Mouse (Mus musculus) forebrain, embryonic 11.5 days (tissue): ENCODE results near the gene Dnajc12. TPM values are rescaled to one million over a fixed set of nuclear protein-coding genes. Genes with fewer than 3 reads are reported as not detected.
A peak's percentile ranks its signal among the peaks of the same experiment; 100 is the strongest.
"Not testable (repeated sequence)": the region's sequence is repeated elsewhere in the genome, so short reads cannot be mapped to it uniquely, and the experiment has no call there.

Experiments used
- ATAC-seq: fragments of 200-750 bp; cut with Nextera tagmentation; replicated peaks from 2 replicates; pipeline ENCODE4 v1.8.0; 2017; ENCODE audit warnings: moderate TSS enrichment; ENCODE audit not compliant: low FRiP score
- DNase-seq: peaks from one replicate; pipeline ENCODE4 v3.0.0-alpha.2; 2017; ENCODE audit warnings: low spot score
- H3K27ac ChIP-seq: fragments of 300-500 bp; sonication (generic); 2 replicates; pipeline ENCODE4 v1.5.1; 2014; ENCODE audit warnings: low read depth, low read length
- H3K27me3 ChIP-seq: fragments of 300-500 bp; sonication (generic); 2 replicates; pipeline ENCODE4 v1.6.1; 2014; ENCODE audit warnings: mild to moderate bottlenecking, low read length, mixed read lengths; ENCODE audit not compliant: control insufficient read depth, insufficient read depth
- H3K36me3 ChIP-seq: fragments of 300-500 bp; sonication (generic); 2 replicates; pipeline ENCODE4 v1.6.1; 2014; ENCODE audit warnings: mild to moderate bottlenecking, low read length, moderate library complexity, mixed read lengths; ENCODE audit not compliant: control insufficient read depth, insufficient read depth
- H3K4me1 ChIP-seq: fragments of 300-500 bp; sonication (generic); replicated peaks from 2 replicates; pipeline ENCODE4 v1.6.1; 2014; ENCODE audit warnings: low read length, mixed read lengths; ENCODE audit not compliant: control insufficient read depth, insufficient read depth
- H3K4me2 ChIP-seq: fragments of 300-500 bp; sonication (generic); 2 replicates; pipeline ENCODE4 v1.6.1; 2014; ENCODE audit warnings: low read depth, mild to moderate bottlenecking, low read length, moderate library complexity, mixed read lengths; ENCODE audit not compliant: severe bottlenecking
- H3K4me3 ChIP-seq: fragments of 300-500 bp; sonication (generic); 2 replicates; pipeline ENCODE4 v1.5.1; 2014; ENCODE audit warnings: low read depth, low read length
- H3K9ac ChIP-seq: fragments of 300-500 bp; sonication (generic); 2 replicates; pipeline ENCODE4 v1.6.1; 2014; ENCODE audit warnings: low read length
- H3K9me3 ChIP-seq: fragments of 300-500 bp; sonication (generic); 2 replicates; pipeline ENCODE4 v1.6.1; 2016; ENCODE audit warnings: low read length, mixed read lengths; ENCODE audit not compliant: control insufficient read depth
- WGBS: fragments of 180-500 bp; shearing (Covaris S2); extraction: QIAGEN DNeasy Blood & Tissue Kit; methylation state at CpG from one replicate; pipeline ENCODE4 v1.1.7; 2014; 5-methylcytosine and 5-hydroxymethylcytosine counted together
- polyA plus RNA-seq: library from polyadenylated mRNA; unstranded; fragments of >200 nt; fragmentation: Nextera tagmentation; extraction: Ambion mirVana; gene quantifications from 2 replicates; pipeline ENCODE4 v1.2.1, GENCODE M21; 2014

The Dnajc12 gene
- polyA plus RNA-seq, 1 experiment from 2014 or later = 8.7 TPM

DNA sequence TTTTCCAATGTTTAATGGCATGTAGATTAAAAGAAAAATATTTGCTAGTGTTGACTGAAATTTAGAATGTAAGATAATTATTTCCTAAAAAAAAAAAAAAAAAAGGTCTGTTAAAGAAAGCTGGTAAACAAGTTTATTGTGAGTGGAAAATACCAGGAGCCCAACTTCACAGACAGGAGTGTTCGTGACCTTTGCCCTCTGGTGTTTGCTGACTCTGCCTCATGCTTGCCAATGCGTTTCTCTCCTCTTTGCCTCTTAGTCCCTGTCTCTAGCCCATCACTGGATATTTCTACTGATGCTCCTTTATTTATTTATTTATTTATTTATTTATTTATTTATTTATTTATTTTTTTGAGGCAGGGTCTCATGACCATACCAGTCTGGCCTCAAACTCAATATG lies 21.4 kb downstream of the Dnajc12 start:
- H3K27me3 ChIP-seq = no peaks in the 10 kb centered on the region
- H3K27ac ChIP-seq = no peak overlapping the region
- H3K4me3 ChIP-seq = no peak overlapping the region
- no peaks in the 10 kb centered on the region for H3K9me3 ChIP-seq
- DNase-seq = no peak
- no peaks in the 10 kb centered on the region for H3K36me3 ChIP-seq
- no peaks in the 10 kb centered on the region for H3K4me1 ChIP-seq
- H3K4me2 ChIP-seq = no peak overlapping the region
- WGBS = 83% methylated on average over 2 of the region's 2 CpGs
- ATAC-seq = 0 out of 2 replicates have a peak, but pooled peaks have one; percentile 18
- no peak overlapping the region for H3K9ac ChIP-seq

DNA sequence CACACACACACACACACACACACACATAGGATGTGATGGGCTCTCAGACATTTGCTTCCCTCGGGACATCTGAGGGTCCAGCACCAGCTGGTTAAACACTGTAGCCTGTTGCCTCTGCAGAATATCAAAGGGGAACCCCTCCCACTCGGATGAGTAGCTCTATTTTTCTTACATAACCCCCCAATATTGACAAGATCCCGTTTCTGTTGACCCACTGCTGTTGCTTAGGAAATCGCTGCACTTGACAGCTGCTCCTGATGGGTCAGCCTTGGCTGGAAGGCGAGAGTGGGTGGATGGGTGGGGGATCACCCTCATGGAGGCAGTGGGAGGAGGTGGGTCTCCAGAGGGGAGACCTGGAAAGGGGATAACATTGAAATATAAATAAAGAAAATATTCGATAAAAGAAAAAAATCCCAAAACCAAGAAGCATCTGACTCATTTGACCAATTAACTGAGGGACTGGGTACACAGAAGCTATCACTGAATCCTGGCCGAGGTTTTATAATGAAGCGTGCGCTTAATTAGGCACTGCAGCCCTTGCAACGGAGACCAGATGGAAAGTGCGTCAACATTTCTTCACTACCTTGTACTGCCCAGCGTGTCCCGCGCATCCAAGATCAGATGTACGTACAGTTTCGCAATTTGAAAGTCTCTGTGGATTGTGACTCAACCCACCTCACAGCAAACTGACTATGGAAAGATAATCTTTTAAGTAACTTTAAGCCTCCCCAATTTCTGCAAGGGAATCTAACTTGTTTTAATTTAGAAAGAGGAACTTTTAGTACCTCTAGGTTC lies 28.1 kb downstream of the Dnajc12 start:
- Histone ChIP-seq H3K4me1 (no peaks in the 10 kb centered on the region), H3K27ac (no peak overlapping the region), H3K4me3 (no peak overlapping the region), H3K36me3 (no peaks in the 10 kb centered on the region), H3K9ac (no peak overlapping the region), H3K27me3 (no peaks in the 10 kb centered on the region), H3K9me3 (no peaks in the 10 kb centered on the region), H3K4me2 (no peak overlapping the region)
- 0 out of 2 replicates have a peak, but pooled peaks have one; percentile 46 for ATAC-seq
- no peak for DNase-seq
- 65% methylated on average over 16 of the region's 16 CpGs for WGBS

DNA sequence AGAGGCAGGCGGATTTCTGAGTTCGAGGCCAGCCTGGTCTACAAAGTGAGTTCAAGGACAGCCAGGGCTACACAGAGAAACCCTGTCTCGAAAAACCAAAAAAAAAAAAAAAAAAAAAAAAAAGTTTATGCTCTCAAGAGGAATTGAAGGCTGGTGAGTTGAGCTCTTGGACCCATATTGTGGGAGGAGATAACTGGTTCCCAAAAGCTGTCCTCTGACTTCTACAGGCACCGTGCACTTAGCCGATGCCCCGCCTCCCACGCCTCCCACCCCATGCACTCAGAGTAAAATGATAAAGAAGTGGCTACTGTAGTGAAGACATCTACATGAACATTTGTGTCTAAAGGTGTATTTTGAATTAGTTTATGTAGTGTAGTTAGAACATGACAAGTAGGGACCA lies 29.4 kb downstream of the Dnajc12 start:
- not testable (repeated sequence) for H3K27ac ChIP-seq, H3K36me3 ChIP-seq, ATAC-seq, H3K9ac ChIP-seq, H3K4me3 ChIP-seq, H3K4me1 ChIP-seq, DNase-seq, H3K27me3 ChIP-seq, H3K4me2 ChIP-seq, H3K9me3 ChIP-seq
- 97% methylated on average over 6 of the region's 7 CpGs for WGBS

DNA sequence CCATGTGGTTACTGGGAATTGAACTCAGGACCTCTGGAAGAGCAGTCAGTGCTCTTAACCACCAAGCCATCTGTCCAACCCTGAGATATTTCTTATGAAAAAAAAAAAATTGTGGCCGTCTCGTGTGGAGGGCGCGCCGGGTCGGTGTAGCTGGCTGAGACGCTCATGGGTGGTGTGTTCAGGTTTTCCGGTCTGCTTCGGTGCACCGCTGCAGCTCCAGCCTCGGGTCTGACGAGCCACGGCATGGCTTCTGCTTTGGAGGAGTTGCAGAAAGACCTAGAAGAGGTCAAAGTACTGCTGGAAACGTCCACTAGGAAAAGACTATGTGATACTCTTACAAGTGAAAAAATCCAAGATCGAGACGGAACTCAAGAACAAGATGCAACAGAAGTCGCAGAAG lies 30.5 kb downstream of the Dnajc12 start:
- ATAC-seq = no peak
- no peak for DNase-seq
- Histone ChIP-seq H3K36me3 (no peaks in the 10 kb centered on the region), H3K27me3 (no peaks in the 10 kb centered on the region), H3K9ac (no peak overlapping the region), H3K4me1 (no peaks in the 10 kb centered on the region), H3K4me2 (no peak overlapping the region), H3K27ac (no peak overlapping the region), H3K4me3 (no peak overlapping the region), H3K9me3 (no peaks in the 10 kb centered on the region)
- 91% methylated on average over 17 of the region's 17 CpGs for WGBS

DNA sequence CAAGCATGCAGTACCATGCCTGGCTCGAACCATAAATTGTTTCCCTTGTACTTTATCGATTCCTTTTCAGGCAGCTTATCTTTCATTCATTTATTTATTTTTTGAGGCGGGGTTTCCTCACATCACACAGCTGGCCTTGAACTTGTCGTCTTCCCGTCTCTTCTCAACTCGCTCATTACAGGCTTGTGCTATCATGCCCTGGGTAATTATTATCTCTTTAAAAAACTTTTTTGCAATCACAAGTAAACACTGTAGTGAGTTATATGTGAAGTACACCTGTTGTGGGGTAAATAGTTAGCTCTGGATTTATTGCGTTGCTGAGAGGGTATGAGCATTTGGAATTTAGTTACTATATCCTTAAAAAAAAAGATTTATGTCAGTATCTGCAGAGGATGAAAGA lies 33.0 kb downstream of the Dnajc12 start:
- DNase-seq = no peak
- Histone ChIP-seq H3K9ac (no peak overlapping the region), H3K4me1 (no peaks in the 10 kb centered on the region), H3K4me3 (no peak overlapping the region), H3K4me2 (no peak overlapping the region), H3K27me3 (no peaks in the 10 kb centered on the region), H3K36me3 (no peaks in the 10 kb centered on the region), H3K9me3 (no peaks in the 10 kb centered on the region), H3K27ac (no peak overlapping the region)
- 90% methylated on average over 7 of the region's 7 CpGs for WGBS
- no peak for ATAC-seq

DNA sequence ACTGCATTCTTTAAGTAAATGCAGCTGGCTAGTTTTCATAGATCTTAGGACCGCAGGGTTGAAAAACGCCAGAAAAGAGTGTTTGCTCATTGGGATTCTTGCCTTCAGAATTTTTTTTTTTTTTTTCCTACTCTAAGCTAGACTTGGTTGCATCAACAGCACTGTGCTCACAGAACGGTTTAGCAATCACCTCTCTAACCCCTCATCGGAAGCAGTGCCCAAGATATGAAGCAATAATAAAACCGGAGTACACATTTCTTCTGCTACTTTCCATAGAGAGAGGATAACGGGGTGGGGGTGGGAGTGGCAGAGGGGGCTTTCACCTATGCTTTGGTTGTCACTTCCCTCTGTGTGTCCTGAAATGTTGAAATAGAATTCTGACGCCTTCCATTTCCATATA lies 33.6 kb downstream of the Dnajc12 start:
- Histone ChIP-seq H3K4me3 (no peak overlapping the region), H3K4me2 (no peak overlapping the region), H3K36me3 (no peaks in the 10 kb centered on the region), H3K27ac (no peak overlapping the region), H3K9ac (no peak overlapping the region), H3K27me3 (no peaks in the 10 kb centered on the region), H3K9me3 (no peaks in the 10 kb centered on the region), H3K4me1 (no peaks in the 10 kb centered on the region)
- WGBS = 68% methylated on average over 7 of the region's 7 CpGs
- no peak for ATAC-seq
- DNase-seq = no peak

DNA sequence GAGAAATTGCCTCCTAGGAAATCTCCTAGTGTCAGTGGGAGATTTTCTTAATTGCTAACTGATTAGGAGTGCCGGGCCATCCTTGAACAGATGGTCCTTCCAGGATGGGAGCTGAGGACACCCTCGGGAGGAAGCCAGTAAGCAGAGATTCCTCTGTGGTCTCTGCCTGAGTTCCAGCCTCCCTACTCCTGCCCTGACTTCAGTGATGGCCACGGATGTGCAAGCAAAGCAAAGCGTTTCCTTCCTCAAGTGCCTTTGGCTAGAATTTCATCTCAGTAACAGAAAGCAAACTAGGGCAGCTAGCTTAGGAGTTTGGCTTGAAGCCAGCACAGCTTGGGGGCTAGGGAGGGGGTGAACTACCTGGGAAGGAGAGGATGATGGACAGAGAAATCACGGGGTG lies 34.8 kb downstream of the Dnajc12 start:
- no peaks in the 10 kb centered on the region for H3K36me3 ChIP-seq
- H3K27ac ChIP-seq = no peak overlapping the region
- H3K4me3 ChIP-seq = no peak overlapping the region
- 72% methylated on average over 5 of the region's 5 CpGs for WGBS
- H3K4me1 ChIP-seq = no peaks in the 10 kb centered on the region
- ATAC-seq (no peak), DNase-seq (no peak)
- no peak overlapping the region for H3K4me2 ChIP-seq
- H3K9ac ChIP-seq = no peak overlapping the region
- H3K9me3 ChIP-seq = no peaks in the 10 kb centered on the region
- no peaks in the 10 kb centered on the region for H3K27me3 ChIP-seq

DNA sequence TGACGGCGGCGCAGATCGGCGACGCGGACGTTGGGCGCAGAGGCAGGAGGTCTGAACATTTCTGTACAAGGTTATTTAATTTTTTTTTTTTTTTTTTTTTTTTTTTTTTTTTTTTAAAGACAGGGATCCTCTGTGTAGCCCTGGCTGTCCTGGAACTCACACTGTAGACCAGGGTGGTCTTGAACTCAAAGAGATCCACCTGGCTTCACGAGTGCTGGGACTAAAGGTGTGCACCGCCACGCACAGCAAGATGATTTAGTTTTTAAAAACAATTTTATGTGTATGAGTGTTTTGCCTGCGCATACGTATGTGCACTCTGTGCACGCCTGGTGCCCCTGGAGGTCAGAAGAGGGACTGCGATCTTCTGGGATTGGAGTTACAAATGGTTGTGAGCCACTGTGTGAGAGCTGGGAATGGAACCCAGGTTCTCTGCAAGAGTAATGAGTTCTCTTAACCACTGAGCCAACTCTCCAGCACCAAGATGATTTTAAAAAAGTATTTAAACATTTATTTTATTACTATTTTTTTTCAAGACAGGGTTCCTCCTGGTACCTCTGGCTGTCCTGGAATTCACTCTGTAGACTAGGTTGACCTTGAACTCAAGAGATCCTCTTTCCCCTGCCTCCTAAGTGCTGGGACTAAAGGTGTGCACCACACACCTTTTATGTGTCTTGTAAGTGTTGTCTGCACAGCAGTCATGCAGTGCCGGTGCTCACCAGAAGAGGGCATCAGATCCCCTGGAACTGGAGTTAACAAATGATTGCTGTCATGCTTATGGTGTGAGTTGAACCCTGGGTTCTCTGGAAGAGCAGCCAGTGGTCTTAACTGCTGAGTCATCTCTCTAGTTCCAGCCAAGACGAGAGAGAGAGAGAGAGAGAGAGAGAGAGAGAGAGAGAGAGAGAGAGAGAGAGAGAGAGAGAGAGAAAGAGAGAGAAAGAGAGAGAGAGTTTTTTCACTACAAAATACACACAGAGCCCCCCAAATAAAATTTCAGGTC lies 39.8 kb downstream of the Dnajc12 start, which contains the start of gene Gm7075:
Gene Gm7075 (minus strand): TSS at position 51 of the 997 bp plus-strand sequence.
- Histone ChIP-seq H3K9me3 (no peaks in the 10 kb centered on the region), H3K36me3 (no peaks in the 10 kb centered on the region), H3K27me3 (no peaks in the 10 kb centered on the region), H3K4me3 (no peak within 1 kb of the TSS), H3K9ac (no peak within 1 kb of the TSS), H3K4me1 (no peaks in the 10 kb centered on the region), H3K4me2 (no peak within 1 kb of the TSS), H3K27ac (no peak within 1 kb of the TSS)
- WGBS = 92% methylated on average over 18 of the region's 18 CpGs
- DNase-seq (peak; percentile 76), ATAC-seq (no peak; the same call in 1 of the 2 replicates)
